Mouse (Mus musculus) MEL (cell line): ENCODE data around the gene Tbc1d10c.

Experiments used
- CTCF ChIP-seq, 3 experiments: IDR thresholded peaks in 2 of 3; conservative IDR thresholded peaks in 1 of 3; 2 replicates each; pipeline ENCODE4 v1.5.1; 2011 to 2012; ENCODE audit warnings: low read length in 3 of 3, low read depth in 2 of 3, mild to moderate bottlenecking in 2 of 3, improper control_type of control experiment in 1 of 3, inconsistent platforms in 1 of 3, mixed read lengths in 1 of 3, moderate library complexity in 1 of 3; ENCODE audit not compliant: control insufficient read depth in 1 of 3, insufficient read depth in 1 of 3, poor library complexity in 1 of 3, severe bottlenecking in 1 of 3
- EP300 ChIP-seq, 2 experiments: IDR thresholded peaks; 2 replicates each; pipeline ENCODE4 v1.6.1; 2011; ENCODE audit warnings: improper control_type of control experiment in 2 of 2, low read length in 2 of 2, low read depth in 1 of 2, mild to moderate bottlenecking in 1 of 2
- ETS1 ChIP-seq: IDR thresholded peaks from 2 replicates; pipeline ENCODE4 v1.6.1; 2012; ENCODE audit warnings: low read depth, mild to moderate bottlenecking, inconsistent platforms, low read length, improper control_type of control experiment, moderate library complexity
- UBTF ChIP-seq: IDR thresholded peaks from 2 replicates; pipeline ENCODE4 v1.6.1; 2012; ENCODE audit warnings: low read depth, mild to moderate bottlenecking, inconsistent platforms, low read length, improper control_type of control experiment, moderate library complexity, borderline replicate concordance; ENCODE audit not compliant: insufficient read depth
- USF1 ChIP-seq: IDR thresholded peaks from 2 replicates; pipeline ENCODE4 v1.6.1; 2014; ENCODE audit warnings: low read depth, mild to moderate bottlenecking, inconsistent platforms, low read length, improper control_type of control experiment, moderate library complexity

DNA sequence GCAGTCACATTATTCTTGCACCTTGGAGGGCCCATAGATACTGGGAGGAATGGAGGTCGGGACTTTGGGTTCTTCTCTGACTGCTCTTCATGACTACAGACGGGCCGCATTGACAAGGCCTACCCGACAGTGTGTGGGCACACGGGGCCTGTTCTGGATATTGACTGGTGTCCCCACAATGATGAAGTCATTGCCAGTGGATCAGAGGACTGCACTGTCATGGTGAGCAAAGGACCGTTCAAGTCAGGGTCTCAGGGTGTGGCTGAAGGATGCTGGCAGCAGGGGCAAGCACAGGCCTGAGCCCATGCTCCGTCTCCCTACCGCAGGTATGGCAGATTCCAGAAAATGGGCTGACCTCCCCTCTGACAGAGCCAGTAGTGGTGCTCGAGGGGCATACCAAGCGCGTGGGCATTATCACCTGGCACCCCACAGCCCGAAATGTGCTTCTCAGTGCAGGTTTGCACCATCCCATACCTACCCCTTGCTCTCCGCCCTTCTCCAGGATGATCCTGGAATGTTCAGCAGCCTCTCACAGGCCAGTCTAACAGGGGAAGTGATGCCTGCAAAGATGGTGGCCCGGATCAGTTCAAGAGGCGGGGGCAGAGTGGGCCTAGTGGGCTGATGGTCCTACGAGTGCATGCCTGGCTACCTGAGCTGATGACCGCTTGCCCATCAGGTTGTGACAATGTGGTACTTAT is 41.2 kb downstream of the Tbc1d10c start:
- no peak for TF ChIP-seq USF1
- no peak for TF ChIP-seq EP300 (IDR thresholded peaks at IDR 0.05; ENCODE audit: low read depth in 1 of 2, low read length in 2 of 2)
- TF ChIP-seq ETS1, result no peak
- no peak for TF ChIP-seq CTCF (IDR thresholded peaks at IDR 0.05 in 2 of 3, conservative IDR thresholded peaks at IDR 0.05 in 1 of 3; ENCODE audit: control insufficient read depth in 1 of 3, insufficient read depth in 1 of 3, low read depth in 2 of 3, low read length in 3 of 3, poor library complexity in 1 of 3, severe bottlenecking in 1 of 3)
- no peak for TF ChIP-seq UBTF
